Mouse (Mus musculus) MEL (cell line): ENCODE data around the gene Tmem9. TPM values are rescaled to one million over a fixed set of nuclear protein-coding genes. Genes with fewer than 3 reads are reported as not detected.

ENCODE experiments used
- DNase-seq: peaks from one replicate; pipeline ENCODE4 v3.0.0; 2011; ENCODE audit warnings: low read depth, low spot score
- H3K27ac ChIP-seq: 2 replicates; pipeline ENCODE4 v1.5.1; 2012; ENCODE audit warnings: low read depth, mild to moderate bottlenecking, control low read depth, low read length, moderate library complexity; ENCODE audit not compliant: control insufficient read depth
- H3K27me3 ChIP-seq, 2 experiments: fragments of 150-350 bp in 1 of 2; sonication (generic) in 1 of 2; 2 replicates each; pipeline ENCODE4 v1.6.1; 2012; ENCODE audit warnings: low read length in 2 of 2, mild to moderate bottlenecking in 2 of 2, improper control_type of control experiment in 1 of 2, moderate library complexity in 1 of 2; ENCODE audit not compliant: insufficient read depth in 2 of 2, control insufficient read depth in 1 of 2
- H3K36me3 ChIP-seq, 2 experiments: 2 replicates each; pipeline ENCODE4 v1.6.1; 2012 to 2014; ENCODE audit warnings: low read length in 2 of 2, improper control_type of control experiment in 1 of 2, inconsistent platforms in 1 of 2, mild to moderate bottlenecking in 1 of 2; ENCODE audit not compliant: insufficient read depth in 2 of 2, control insufficient read depth in 1 of 2
- H3K4me1 ChIP-seq, 2 experiments: fragments of 150-350 bp in 1 of 2; sonication (generic) in 1 of 2; 2 replicates each; pipeline ENCODE4 v1.6.1; 2012; ENCODE audit warnings: low read length in 2 of 2, improper control_type of control experiment in 1 of 2, mild to moderate bottlenecking in 1 of 2; ENCODE audit not compliant: insufficient read depth in 2 of 2, control insufficient read depth in 1 of 2
- H3K4me3 ChIP-seq, 2 experiments: fragments of 150-350 bp in 1 of 2; sonication (generic) in 1 of 2; 2 replicates each; pipeline ENCODE4 v1.5.1; 2012; ENCODE audit warnings: low read depth in 2 of 2, low read length in 2 of 2, mild to moderate bottlenecking in 2 of 2, moderate library complexity in 2 of 2, control low read depth in 1 of 2, improper control_type of control experiment in 1 of 2; ENCODE audit not compliant: control insufficient read depth in 1 of 2, insufficient read depth in 1 of 2
- H3K79me2 ChIP-seq: 2 replicates; pipeline ENCODE4 v1.6.1; 2012; ENCODE audit warnings: mild to moderate bottlenecking, low read length, moderate library complexity; ENCODE audit not compliant: control insufficient read depth, poor library complexity, insufficient read depth
- H3K9ac ChIP-seq: 2 replicates; pipeline ENCODE4 v1.6.1; 2012; ENCODE audit warnings: low read depth, mild to moderate bottlenecking, control low read depth, low read length, moderate library complexity; ENCODE audit not compliant: control insufficient read depth, poor library complexity, severe bottlenecking
- H3K9me3 ChIP-seq: fragments of 150-350 bp; sonication (generic); replicated peaks from 2 replicates; pipeline ENCODE4 v1.6.1; 2012; ENCODE audit warnings: mild to moderate bottlenecking, low read length, improper control_type of control experiment, moderate library complexity; ENCODE audit not compliant: insufficient read depth
- CHD1 ChIP-seq: IDR thresholded peaks from 2 replicates; pipeline ENCODE4 v1.6.1; 2012; ENCODE audit warnings: low read depth, mild to moderate bottlenecking, inconsistent platforms, low read length, improper control_type of control experiment
- CTCF ChIP-seq, 3 experiments: IDR thresholded peaks in 2 of 3; conservative IDR thresholded peaks in 1 of 3; 2 replicates each; pipeline ENCODE4 v1.5.1; 2011 to 2012; ENCODE audit warnings: low read length in 3 of 3, low read depth in 2 of 3, mild to moderate bottlenecking in 2 of 3, improper control_type of control experiment in 1 of 3, inconsistent platforms in 1 of 3, mixed read lengths in 1 of 3, moderate library complexity in 1 of 3; ENCODE audit not compliant: control insufficient read depth in 1 of 3, insufficient read depth in 1 of 3, poor library complexity in 1 of 3, severe bottlenecking in 1 of 3
- E2F4 ChIP-seq: IDR thresholded peaks from 2 replicates; pipeline ENCODE4 v1.6.1; 2011; ENCODE audit warnings: low read depth, low read length, improper control_type of control experiment, borderline replicate concordance
- ELF1 ChIP-seq: IDR thresholded peaks from 2 replicates; pipeline ENCODE4 v1.6.1; 2014; ENCODE audit warnings: low read depth, mild to moderate bottlenecking, inconsistent platforms, low read length, improper control_type of control experiment, moderate library complexity
- EP300 ChIP-seq, 2 experiments: IDR thresholded peaks; 2 replicates each; pipeline ENCODE4 v1.6.1; 2011; ENCODE audit warnings: improper control_type of control experiment in 2 of 2, low read length in 2 of 2, low read depth in 1 of 2, mild to moderate bottlenecking in 1 of 2
- GABPA ChIP-seq: IDR thresholded peaks from 2 replicates; pipeline ENCODE4 v1.6.1; 2012; ENCODE audit warnings: low read depth, mild to moderate bottlenecking, inconsistent platforms, low read length, improper control_type of control experiment, moderate library complexity
- GATA1 ChIP-seq: IDR thresholded peaks from 2 replicates; pipeline ENCODE4 v1.6.1; 2011; ENCODE audit warnings: low read depth, low read length, improper control_type of control experiment
- HCFC1 ChIP-seq: IDR thresholded peaks from 2 replicates; pipeline ENCODE4 v1.6.1; 2012; ENCODE audit warnings: low read depth, mild to moderate bottlenecking, inconsistent platforms, low read length, improper control_type of control experiment, moderate library complexity
- JUND ChIP-seq: IDR thresholded peaks from 2 replicates; pipeline ENCODE4 v1.6.1; 2011; ENCODE audit warnings: low read depth, mild to moderate bottlenecking, improper control_type of control experiment, low read length
- MAX ChIP-seq: IDR thresholded peaks from 2 replicates; pipeline ENCODE4 v1.6.1; 2011; ENCODE audit warnings: low read length, improper control_type of control experiment
- MAZ ChIP-seq: IDR thresholded peaks from 2 replicates; pipeline ENCODE4 v1.6.1; 2012; ENCODE audit warnings: low read depth, mild to moderate bottlenecking, inconsistent platforms, low read length, improper control_type of control experiment
- MYC ChIP-seq: IDR thresholded peaks from 2 replicates; pipeline ENCODE4 v1.6.1; 2011; ENCODE audit warnings: low read depth, mild to moderate bottlenecking, low read length, improper control_type of control experiment, moderate library complexity
- NELFE ChIP-seq: IDR thresholded peaks from 2 replicates; pipeline ENCODE4 v1.6.1; 2011; ENCODE audit warnings: low read depth, low read length, improper control_type of control experiment
- POLR2A ChIP-seq, 2 experiments: IDR thresholded peaks; 2 replicates each; pipeline ENCODE4 v1.6.1; 2011 to 2012; ENCODE audit warnings: low read length in 2 of 2, mild to moderate bottlenecking in 2 of 2, control low read depth in 1 of 2, improper control_type of control experiment in 1 of 2, low read depth in 1 of 2, moderate library complexity in 1 of 2; ENCODE audit not compliant: control insufficient read depth in 1 of 2, insufficient read depth in 1 of 2, poor library complexity in 1 of 2
- POLR2AphosphoS2 ChIP-seq: IDR thresholded peaks from 2 replicates; pipeline ENCODE4 v1.6.1; 2011; ENCODE audit warnings: low read length, improper control_type of control experiment
- POLR2AphosphoS5 ChIP-seq: IDR thresholded peaks from 2 replicates; pipeline ENCODE4 v1.6.1; 2012; ENCODE audit warnings: low read depth, borderline replicate concordance, mild to moderate bottlenecking, inconsistent platforms, low read length, moderate library complexity, mixed read lengths
- RAD21 ChIP-seq: IDR thresholded peaks from 2 replicates; pipeline ENCODE4 v1.6.1; 2011; ENCODE audit warnings: mild to moderate bottlenecking, low read depth, low read length, improper control_type of control experiment
- RCOR1 ChIP-seq: IDR thresholded peaks from 2 replicates; pipeline ENCODE4 v1.6.1; 2012; ENCODE audit warnings: low read depth, mild to moderate bottlenecking, inconsistent platforms, low read length, improper control_type of control experiment
- SIN3A ChIP-seq: IDR thresholded peaks from 2 replicates; pipeline ENCODE4 v1.6.1; 2012; ENCODE audit warnings: low read length, improper control_type of control experiment, inconsistent platforms
- SMC3 ChIP-seq: IDR thresholded peaks from 2 replicates; pipeline ENCODE4 v1.6.1; 2011; ENCODE audit warnings: low read depth, low read length, improper control_type of control experiment
- TCF12 ChIP-seq: IDR thresholded peaks from 2 replicates; pipeline ENCODE4 v1.6.1; 2014; ENCODE audit warnings: low read depth, mild to moderate bottlenecking, inconsistent platforms, low read length, improper control_type of control experiment, moderate library complexity
- UBTF ChIP-seq: IDR thresholded peaks from 2 replicates; pipeline ENCODE4 v1.6.1; 2012; ENCODE audit warnings: low read depth, mild to moderate bottlenecking, inconsistent platforms, low read length, improper control_type of control experiment, moderate library complexity, borderline replicate concordance; ENCODE audit not compliant: insufficient read depth
- USF1 ChIP-seq: IDR thresholded peaks from 2 replicates; pipeline ENCODE4 v1.6.1; 2014; ENCODE audit warnings: low read depth, mild to moderate bottlenecking, inconsistent platforms, low read length, improper control_type of control experiment, moderate library complexity
- ZNF384 ChIP-seq: IDR thresholded peaks from 2 replicates; pipeline ENCODE4 v1.6.1; 2012; ENCODE audit warnings: low read depth, mild to moderate bottlenecking, inconsistent platforms, low read length, improper control_type of control experiment
- polyA plus RNA-seq, 2 experiments: library from polyadenylated mRNA; stranded (reverse) in 1 of 2; unstranded in 1 of 2; fragments of >175 nt in 1 of 2; fragments of >200 nt in 1 of 2; gene quantifications; 2 replicates each; pipeline versions ENCODE4 v1.2.1 to v1.2.4; 2012; ENCODE audit warnings: low replicate concordance in 2 of 2, low read depth in 1 of 2; ENCODE audit not compliant: insufficient read length in 2 of 2, insufficient read depth in 1 of 2, missing spikeins in 1 of 2
- total RNA-seq: library from RNA; depleted of rRNA; stranded (reverse); fragments of 300-350 nt; gene quantifications from 2 replicates; pipeline ENCODE4 v1.2.3, GENCODE M21; 2012

Tmem9 gene
- total and polyA plus RNA-seq, 3 experiments = 52.2 to 82.9 TPM; not detected in 1

DNA sequence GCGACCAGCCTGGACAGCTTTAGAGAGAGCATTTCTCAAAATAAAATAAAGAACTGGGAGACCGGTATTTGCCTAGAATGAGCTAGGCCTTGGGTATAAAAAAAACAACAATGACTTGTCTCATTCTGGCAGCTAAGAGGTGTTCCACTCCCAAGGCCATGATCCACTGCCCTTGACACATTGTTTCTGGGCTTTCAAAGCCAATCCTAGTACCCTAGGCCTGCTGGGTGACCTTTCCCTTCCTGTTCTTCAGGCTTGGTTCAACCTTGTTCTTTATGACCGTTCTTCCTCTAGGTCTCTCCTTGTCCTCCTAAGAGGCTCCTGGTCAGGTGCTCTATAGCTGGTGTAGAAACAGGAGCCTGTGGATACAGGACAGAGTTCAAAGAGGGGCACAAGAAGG is 35.4 kb upstream of the Tmem9 start:
- Histone ChIP-seq H3K4me3 (no peak overlapping the region), H3K79me2 (no peaks in the 10 kb centered on the region), H3K4me1 (no peaks in the 10 kb centered on the region), H3K9me3 (no peaks in the 10 kb centered on the region), H3K27ac (no peak overlapping the region), H3K9ac (no peak overlapping the region), H3K36me3 (no peaks in the 10 kb centered on the region), H3K27me3 (peaks cover 0 to 8% of the 10 kb centered on the region in 2 experiments; a peak in 2 of 4 replicates)
- DNase-seq = no peak
- no peak for TF ChIP-seq USF1
- no peak for TF ChIP-seq MAX
- no peak for TF ChIP-seq CHD1
- no peak for TF ChIP-seq SMC3
- TF ChIP-seq UBTF = no peak
- no peak for TF ChIP-seq CTCF (IDR thresholded peaks at IDR 0.05 in 2 of 3, conservative IDR thresholded peaks at IDR 0.05 in 1 of 3; ENCODE audit: control insufficient read depth in 1 of 3, insufficient read depth in 1 of 3, low read depth in 2 of 3, low read length in 3 of 3, poor library complexity in 1 of 3, severe bottlenecking in 1 of 3)
- TF ChIP-seq MAZ = no peak

DNA sequence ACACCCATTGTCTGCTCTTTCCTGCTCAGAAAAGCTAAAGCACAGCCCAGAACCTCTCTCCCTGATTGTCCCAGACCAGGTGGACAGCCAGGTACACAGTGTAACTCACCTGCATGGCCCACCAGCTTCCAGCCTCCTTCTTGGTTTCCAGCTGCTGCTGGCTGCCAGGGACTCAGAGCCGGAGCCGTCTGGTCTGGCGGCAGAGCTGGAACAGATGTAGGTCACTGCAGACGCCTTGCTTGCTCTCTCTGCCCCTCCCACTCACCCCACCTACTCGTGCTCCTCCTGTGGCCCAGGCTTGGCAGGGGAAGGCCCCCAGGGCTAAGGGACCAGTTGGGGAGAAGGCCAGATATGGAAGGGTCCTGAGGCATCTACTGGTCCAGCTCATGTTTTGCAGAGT is 23.8 kb upstream of the Tmem9 start:
- Histone ChIP-seq H3K4me3 (no peak overlapping the region), H3K9ac (no peak overlapping the region), H3K4me1 (no peaks in the 10 kb centered on the region), H3K27me3 (peaks cover 7 to 15% of the 10 kb centered on the region in 2 experiments), H3K79me2 (no peaks in the 10 kb centered on the region), H3K27ac (no peak overlapping the region), H3K36me3 (no peaks in the 10 kb centered on the region), H3K9me3 (no peaks in the 10 kb centered on the region)
- TF ChIP-seq ZNF384 (no peak), E2F4 (no peak), EP300 (IDR thresholded peaks at IDR 0.05; ENCODE audit: low read depth in 1 of 2, low read length in 2 of 2) (no peak), TCF12 (no peak), RAD21 (no peak), POLR2A (IDR thresholded peaks at IDR 0.05; ENCODE audit: control insufficient read depth in 1 of 2, insufficient read depth in 1 of 2, low read depth in 1 of 2, low read length in 2 of 2, poor library complexity in 1 of 2) (no peak), ELF1 (no peak), HCFC1 (no peak), JUND (no peak), MAX (no peak), MYC (no peak), GATA1 (no peak), SIN3A (no peak), CTCF (IDR thresholded peaks at IDR 0.05 in 2 of 3, conservative IDR thresholded peaks at IDR 0.05 in 1 of 3; ENCODE audit: control insufficient read depth in 1 of 3, insufficient read depth in 1 of 3, low read depth in 2 of 3, low read length in 3 of 3, poor library complexity in 1 of 3, severe bottlenecking in 1 of 3) (no peak), RCOR1 (no peak), GABPA (no peak), NELFE (no peak), POLR2AphosphoS2 (no peak), SMC3 (no peak), POLR2AphosphoS5 (no peak)
- no peak for DNase-seq
